Comparison of ENCODE assay signal across 19 mouse cellular contexts in genomic region chr19:24985045-24985444, GRCm38 (mm10).
"Had no signal": no experiment of that assay in that cellular context is flagged by ENCODE, and none has a peak within 500 bp of the region (broad histone marks: within the 10 kb centered on the region; RNA-seq: fewer than 3 reads in every experiment).

No protein-coding gene starts in this region.

- DNase-seq: cerebellum, adult 8-10 months; cerebellum, adult 9-10 months; cerebellum, adult 9-11 months; cerebellum, postnatal 10 days; cerebellum, postnatal 14 days; cerebellum, postnatal 25 days; cerebellum, postnatal 36 days; embryo, embryonic 11 days; forebrain, postnatal 0 days; gastrocnemius, adult 2 months; gastrocnemius, postnatal 10 days; gastrocnemius, postnatal 25 days; gastrocnemius, postnatal 36 days; heart, adult 18-20 months; heart, adult 2 months had no signal

- ATAC-seq: forebrain, embryonic 13.5 days; forebrain, embryonic 14.5 days; forebrain, embryonic 15.5 days; forebrain, embryonic 16.5 days; forebrain, postnatal 0 days had no signal
